Mouse (Mus musculus): ENCODE measurements around the gene Zfp850.
A peak's percentile ranks its signal among the peaks of the same experiment; 100 is the strongest.
"Not testable (repeated sequence)": the region's sequence is repeated elsewhere in the genome, so short reads cannot be mapped to it uniquely, and the experiment has no call there.

Gene Zfp850

DNA sequence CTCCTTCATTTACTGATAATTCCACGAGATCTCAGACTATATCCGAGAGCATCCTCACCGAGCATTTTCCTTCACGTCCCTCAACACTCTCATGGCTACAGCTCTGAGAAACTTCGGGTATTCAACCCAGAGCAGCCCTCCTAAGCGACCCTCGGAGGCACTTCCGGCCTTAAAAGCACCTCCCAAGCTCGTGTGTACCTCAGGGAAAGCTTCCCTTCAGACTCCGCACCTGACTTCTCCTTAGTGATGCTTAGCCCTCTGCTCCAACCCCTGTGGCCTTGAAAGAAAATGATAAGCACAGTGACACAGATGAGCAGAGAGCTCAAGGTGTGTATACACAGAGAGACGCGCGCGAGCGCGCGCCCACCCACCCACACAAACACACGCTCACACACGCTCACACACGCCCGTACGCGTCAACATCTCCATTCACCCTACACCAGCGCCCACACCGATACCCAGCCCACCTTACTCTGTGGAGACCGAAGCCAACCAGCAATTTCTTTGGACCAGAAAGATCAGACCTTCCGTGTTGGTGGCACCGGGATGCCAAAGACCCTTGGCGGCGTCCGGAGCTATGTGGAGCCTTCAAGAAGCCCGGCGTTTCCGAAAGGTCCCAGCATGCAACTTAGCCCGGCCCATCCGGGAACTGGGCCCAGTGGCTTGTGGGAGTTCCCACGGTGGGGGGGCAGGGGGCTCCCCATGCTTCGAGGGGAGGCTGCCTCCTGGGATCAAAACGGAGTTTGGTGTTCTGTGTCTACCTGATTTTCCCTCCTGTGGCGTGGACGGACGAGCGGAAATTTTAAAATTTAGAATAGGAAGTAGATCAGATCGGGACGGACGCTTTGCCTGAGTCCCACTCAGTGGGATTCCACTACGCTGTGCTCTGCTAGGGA lies at the start of gene Zfp850:
TSS of gene Zfp850 (minus strand) at position 567 of the 896 bp plus-strand sequence.
- peak; percentile 88 for DNase-seq

DNA sequence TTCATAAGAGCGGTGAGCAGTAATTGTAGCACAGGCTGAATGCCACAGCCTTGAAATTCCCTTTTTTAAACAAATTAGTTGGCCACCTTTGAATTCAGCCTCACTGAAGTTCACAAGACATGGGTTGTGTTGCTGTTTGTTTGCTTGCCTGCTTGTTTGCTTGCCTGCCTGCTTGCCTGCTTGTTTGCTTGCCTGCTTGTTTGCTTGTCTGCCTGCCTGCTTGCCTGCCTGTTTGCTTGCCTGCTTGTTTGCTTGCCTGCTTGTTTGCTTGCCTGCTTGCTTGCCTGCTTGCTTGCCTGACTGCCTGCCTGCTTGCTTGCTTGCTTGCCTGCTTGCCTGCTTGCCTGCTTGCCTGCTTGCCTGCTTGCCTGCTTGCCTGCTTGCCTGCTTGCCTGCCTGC lies 46.1 kb upstream of the Zfp850 start:
- no peak for DNase-seq

DNA sequence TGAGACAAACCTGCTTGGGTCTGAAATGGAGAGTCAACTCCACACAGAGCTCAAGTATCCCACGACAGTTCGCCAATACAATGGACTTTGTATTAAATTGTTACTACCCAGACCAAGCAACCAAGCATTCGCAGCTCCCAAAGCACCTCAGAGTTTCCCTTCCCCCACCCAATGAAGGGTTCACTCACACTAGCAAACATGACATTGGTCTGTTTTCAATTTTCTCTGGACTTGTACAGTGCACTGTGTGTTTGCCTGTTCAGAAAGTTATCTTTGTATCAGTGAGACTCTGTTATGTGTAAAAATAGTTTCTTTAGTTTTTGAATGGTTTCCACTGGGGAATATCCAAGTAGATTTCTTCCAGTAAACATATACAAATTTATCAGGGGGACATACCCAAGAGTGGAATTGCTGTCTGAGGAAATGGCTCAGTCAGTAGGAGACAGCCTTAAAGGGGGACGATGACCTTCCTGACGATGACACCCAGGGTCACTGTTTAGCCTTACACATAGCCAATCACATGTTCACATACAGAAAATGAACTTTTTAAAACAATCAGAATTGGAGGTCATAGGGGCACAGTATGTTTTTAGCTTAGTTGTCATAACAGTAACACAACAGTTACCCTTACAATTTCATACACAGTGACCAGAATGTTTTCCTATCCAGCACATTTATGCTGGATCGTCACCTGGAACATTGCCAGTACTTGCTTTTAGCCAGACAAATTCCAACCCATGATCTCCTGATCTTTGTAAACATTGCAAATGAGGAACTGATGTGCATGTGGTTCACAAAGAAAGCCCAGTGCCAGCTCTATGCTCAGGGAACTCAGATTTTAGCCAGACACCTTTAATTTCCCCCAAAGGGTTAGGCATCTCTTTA lies 39.4 kb upstream of the Zfp850 start:
- DNase-seq, result peak; percentile 68

DNA sequence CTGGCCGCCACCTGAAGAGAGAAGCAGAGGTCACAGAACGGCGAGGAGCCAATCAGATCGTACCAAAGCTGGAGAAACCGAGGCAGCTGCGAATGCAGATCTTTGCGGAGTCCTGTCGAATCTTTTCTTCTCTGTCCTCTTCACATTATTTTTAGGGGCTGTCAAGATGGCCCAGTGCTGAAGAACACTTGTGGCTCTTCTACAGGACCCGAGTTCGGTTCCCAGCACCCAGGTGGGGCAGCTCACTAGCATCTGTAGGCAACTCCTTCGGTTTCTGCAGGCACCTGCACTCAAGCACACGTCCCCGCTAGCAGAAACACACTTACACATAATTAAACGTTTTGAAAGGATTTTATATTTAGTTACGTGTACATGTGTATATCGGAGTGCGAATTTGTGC lies 36.7 kb upstream of the Zfp850 start:
- DNase-seq, result peak; percentile 28

DNA sequence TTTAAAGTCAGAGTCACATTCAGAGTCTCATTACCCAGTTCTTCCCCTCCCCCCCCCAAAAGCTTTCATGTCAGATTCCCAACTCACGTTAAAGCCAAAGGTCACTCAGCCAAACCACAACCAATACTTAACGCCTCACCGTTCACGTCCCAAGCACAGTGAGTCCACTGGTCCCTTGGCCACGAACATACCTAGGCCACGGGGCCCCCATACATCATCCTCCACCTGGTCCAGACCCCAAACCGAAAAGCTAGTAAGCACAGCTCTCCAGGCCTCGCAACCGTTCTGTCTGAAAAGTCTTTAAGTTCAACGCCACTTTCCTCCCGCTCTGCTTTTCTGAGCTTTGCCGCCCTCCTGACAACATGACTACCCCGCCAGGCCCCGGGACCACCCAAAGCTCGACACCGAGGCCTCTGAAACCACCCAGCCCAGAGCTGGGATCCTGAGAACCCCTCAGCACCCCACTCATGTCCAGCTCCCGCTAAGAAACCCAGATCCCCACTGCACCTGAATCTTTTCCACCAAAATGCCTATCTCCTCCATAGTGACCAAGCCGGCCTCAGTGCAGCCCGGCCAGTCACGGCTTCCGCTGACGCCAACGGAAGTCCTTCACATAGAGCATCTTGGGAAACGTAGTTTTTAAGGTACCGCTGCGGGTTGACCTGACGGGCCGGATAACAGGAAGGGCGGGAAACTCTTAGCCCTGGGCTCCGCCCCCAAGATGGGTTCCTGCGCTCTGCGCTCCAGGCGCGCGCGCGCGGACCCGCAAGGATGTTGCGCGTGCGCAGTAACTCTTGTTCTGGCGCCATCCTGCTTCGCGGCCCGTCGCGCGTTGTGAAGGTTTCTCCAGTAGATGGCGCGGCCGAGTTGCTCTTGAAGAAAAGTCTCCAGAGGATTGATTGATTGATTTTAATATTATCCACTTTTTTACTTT lies 35.8 kb upstream of the Zfp850 start, which contains the start of gene Psmc4:
TSS of gene Psmc4 (minus strand) at position 626 of the 934 bp plus-strand sequence.
- peak; percentile 99 for DNase-seq

DNA sequence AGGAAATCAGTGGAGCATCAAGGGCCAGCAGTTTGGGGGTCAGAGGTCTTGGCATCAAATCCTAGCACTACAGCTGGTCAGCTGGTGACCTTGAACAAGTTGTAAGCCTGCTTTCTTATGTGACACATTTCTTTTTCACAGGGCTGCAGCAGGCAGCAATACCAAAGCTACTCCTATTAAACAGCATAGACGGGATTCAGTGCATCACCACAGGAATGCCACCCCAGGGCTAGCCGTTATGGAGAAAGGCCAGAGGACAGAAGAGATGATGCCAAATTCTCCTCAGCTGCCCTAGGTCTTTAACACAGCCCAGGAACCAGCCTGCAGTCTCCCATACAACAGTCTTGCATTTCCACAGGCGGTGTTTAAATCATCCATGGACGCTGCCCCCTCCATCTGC lies 30.6 kb upstream of the Zfp850 start:
- no peak for DNase-seq

DNA sequence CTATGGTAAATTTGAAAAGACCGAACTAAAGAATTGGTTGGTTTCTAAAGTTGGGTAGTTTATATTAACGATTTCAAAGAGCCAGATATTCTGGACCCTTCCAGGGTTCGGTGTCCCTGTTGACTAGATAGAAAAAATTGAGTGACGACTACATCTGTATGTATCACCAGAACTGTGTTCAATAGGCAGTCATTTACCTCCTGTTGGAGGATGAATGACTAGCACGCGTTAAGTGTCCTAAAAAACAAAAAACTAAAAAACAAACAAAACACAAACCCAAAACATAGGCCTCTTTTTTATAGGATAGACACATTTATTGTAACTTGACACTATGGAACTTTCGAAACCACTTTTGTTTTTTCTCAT lies 513 bp upstream of the Zfp850 start:
- no peak for DNase-seq

DNA sequence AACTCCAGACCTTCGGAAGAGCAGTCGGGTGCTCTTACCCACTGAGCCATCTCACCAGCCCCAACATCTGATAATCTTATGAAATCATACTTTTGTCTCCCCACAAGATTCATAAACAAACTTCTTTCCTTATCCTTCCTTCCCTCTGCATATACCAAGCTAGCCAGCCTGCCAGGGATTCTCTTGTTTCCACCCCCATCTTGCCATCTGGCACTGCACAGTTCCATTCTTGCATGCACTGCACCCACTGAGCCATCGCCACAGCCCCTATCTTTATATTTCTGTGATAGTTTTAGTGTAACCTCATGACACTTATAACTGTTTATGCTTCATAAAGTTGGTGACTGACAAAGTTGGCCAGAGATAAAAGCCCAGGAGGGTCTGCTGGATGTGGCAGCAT lies 3.6 kb downstream of the Zfp850 start:
- DNase-seq, result no peak

DNA sequence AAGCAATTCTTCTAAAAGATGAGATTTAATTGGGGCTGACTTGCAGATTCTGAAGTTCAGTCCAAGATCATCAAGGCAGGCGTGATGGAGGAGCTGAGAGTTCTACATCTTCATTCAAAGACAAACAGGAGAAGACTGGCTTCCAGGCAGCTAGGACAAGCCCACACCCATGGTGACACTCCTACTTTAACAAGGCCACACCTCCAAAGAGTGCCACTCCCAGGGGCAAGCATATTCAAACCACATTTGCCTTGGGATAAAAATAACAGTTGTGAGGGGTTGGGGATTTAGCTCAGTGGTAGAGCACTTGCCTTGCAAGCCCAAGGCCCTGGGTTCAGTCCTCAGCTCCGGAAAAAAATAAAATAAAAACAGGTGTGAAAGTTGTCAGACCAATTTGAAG lies 31.7 kb downstream of the Zfp850 start:
- no peak for DNase-seq

DNA sequence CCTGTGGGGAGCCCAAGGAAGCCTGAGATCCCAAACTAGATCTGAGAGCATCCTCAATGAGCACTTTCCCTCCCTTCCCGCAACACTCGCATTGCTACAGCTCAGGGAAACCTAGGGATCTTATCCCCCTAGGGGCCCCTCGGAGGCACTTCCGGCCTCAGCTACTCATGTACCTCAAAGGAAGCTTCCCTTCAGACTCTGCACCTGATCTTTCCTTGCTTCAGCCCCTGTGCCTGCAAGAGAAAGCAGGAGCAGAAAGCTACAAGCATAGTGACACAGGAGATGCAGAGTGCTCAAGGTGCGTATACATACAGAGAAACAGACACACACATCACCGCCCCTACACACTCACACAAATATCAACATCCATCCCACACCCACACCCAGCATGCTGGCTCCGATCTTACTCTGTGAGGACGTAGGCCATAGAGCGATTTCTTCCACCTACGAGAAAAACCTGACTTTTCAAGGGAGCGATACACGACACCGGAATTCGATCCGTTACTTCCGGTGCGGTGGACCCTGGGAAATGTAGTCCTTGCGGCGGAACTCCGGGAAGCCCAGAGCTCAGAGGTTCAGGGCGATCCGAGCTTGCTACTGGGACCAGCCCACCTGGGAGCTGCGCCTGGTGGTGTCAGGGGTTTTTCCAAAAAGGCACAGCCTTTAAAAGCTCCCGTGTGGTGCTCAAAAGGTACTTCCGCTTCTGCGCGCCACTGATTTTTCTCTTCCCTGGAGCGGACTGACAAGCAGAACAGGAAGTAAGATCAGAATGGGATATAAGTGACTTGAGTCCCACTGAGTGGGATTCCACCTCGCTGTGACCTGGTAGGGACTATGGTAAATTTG lies 35.0 kb downstream of the Zfp850 start, which contains the start of gene Zfp780b:
TSS of gene Zfp780b (minus strand) at position 489 of the 846 bp plus-strand sequence.
- peak; percentile 86 for DNase-seq

DNA sequence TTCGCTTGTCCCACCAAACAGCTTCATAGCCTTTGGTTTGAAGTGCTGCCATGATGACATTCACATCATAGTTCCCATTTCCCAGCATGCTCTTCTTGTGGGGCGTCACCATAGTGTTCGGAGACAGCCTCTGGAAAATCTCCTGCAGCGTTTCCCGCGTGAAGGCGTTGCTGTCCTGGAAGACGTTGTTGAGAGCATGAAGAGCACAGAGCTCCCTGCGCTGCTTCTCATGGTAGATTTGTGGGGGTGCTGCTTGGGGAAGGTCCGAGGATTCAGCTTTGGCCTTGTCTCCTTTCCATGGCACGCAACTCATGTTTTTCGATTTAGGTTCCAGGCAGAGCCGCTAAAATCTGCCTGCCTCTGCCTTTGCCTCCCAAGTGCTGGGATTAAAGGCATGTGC lies 64.5 kb downstream of the Zfp850 start:
- DNase-seq, result not testable (repeated sequence)

DNA sequence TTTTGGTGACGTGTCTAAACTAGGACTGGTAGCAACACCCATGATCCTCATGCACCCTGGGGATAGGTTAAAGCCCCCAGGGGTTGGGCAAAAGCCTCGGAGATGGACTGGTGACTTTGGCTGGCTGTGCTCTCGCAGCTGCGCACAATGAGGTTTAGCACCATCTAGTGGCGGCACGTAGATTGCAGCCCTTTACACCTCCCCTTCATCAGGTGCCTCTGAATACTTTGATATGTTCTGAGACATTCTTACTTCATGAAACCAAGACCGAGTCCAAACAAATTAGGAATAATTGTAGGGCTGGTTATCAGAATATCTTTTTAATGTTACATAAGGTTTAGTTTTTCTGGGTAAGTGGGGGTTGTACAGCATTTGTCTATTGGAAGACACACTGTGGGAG lies 72.0 kb downstream of the Zfp850 start:
- peak; percentile 27 for DNase-seq

Data from kidney, postnatal 10 days (tissue).